8 mouse cellular contexts compared by ENCODE assay signal in the genomic region with DNA sequence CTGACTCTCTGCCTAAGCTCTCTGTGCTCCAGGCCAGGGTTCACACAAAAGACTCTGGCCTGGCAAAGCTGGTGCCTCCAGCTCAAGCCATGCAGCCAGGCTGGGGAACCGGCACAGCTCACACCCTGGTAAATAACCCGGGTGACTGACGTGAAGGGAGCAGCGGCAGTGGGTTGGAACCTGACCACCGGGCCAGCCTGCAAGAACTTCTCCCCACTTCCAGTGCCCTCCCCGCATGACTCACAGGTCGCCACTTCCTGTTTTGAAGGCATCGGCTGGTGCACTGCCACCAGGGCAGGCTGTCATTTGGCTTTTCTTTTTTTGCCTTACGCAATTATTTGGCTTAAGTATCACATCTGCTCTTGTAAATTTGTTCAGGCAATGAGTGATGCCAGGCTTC.
DNase-seq lines count a peak whose midpoint lies in the region; ATAC-seq and TF ChIP-seq lines count a peak whose summit lies in the region.

No protein-coding gene starts in this region.

- peak; percentile 27 to 67 for DNase-seq in adrenal gland, postnatal 4 days (ENCODE audit: low spot score in 2 of 2)
- peak; percentile 83 to 93 for DNase-seq in heart, adult 18-20 months
- peak; percentile 76 to 78 for DNase-seq in urinary bladder, postnatal 4 days (ENCODE audit: low spot score in 2 of 2)

- H3K4me1 ChIP-seq in forebrain, embryonic 13.5 days = peaks cover 26% of the 10 kb centered on the region
- H3K4me1 ChIP-seq in forebrain, embryonic 12.5 days = peaks cover 19% of the 10 kb centered on the region
- H3K4me1 ChIP-seq in kidney, embryonic 16.5 days (ENCODE audit: insufficient read depth, low read length) = peaks cover 29% of the 10 kb centered on the region
- peaks cover 16% of the 10 kb centered on the region for H3K4me1 ChIP-seq in liver, embryonic 16.5 days (ENCODE audit: control insufficient read depth, low read depth, low read length)
- H3K4me1 ChIP-seq in small intestine, adult 2 months (ENCODE audit: control insufficient read depth, insufficient read depth, insufficient read length, low read length) = peaks cover 23% of the 10 kb centered on the region

- H3K9me3 ChIP-seq in forebrain, embryonic 13.5 days (replicated peaks) = no peaks in the 10 kb centered on the region
- no peaks in the 10 kb centered on the region for H3K9me3 ChIP-seq in forebrain, embryonic 12.5 days
- no peaks in the 10 kb centered on the region for H3K9me3 ChIP-seq in kidney, embryonic 16.5 days (ENCODE audit: low read length)
- no peaks in the 10 kb centered on the region for H3K9me3 ChIP-seq in liver, embryonic 16.5 days (replicated peaks; ENCODE audit: control insufficient read depth, low read length)

- no peak for TF ChIP-seq POLR2A in small intestine, adult 2 months (IDR thresholded peaks at IDR 0.05; ENCODE audit: low read depth, low read length)

- H3K4me3 ChIP-seq in forebrain, embryonic 13.5 days = no peak overlapping the region
- H3K4me3 ChIP-seq in forebrain, embryonic 12.5 days (replicated peaks) = no peak overlapping the region
- H3K4me3 ChIP-seq in kidney, embryonic 16.5 days (ENCODE audit: low read length) = no peak overlapping the region
- H3K4me3 ChIP-seq in liver, embryonic 16.5 days (ENCODE audit: low read depth, low read length) = no peak overlapping the region
- no peak overlapping the region for H3K4me3 ChIP-seq in small intestine, adult 2 months (ENCODE audit: low read depth, low read length)

- no peak overlapping the region for H3K9ac ChIP-seq in forebrain, embryonic 13.5 days
- no peak overlapping the region for H3K9ac ChIP-seq in forebrain, embryonic 12.5 days
- peak overlapping the region; percentile 27 for H3K9ac ChIP-seq in kidney, embryonic 16.5 days (replicated peaks; ENCODE audit: low read length)
- no peak overlapping the region for H3K9ac ChIP-seq in liver, embryonic 16.5 days (ENCODE audit: low read depth, low read length)

- no peak for TF ChIP-seq CTCF in small intestine, adult 2 months (IDR thresholded peaks at IDR 0.05; ENCODE audit: extremely low read depth, insufficient read length, insufficient replicate concordance, low read depth, low read length)

- H3K36me3 ChIP-seq in forebrain, embryonic 13.5 days (ENCODE audit: poor library complexity, severe bottlenecking) = no peaks in the 10 kb centered on the region
- no peaks in the 10 kb centered on the region for H3K36me3 ChIP-seq in forebrain, embryonic 12.5 days (replicated peaks)
- no peaks in the 10 kb centered on the region for H3K36me3 ChIP-seq in kidney, embryonic 16.5 days (ENCODE audit: insufficient read depth, low read length)
- no peaks in the 10 kb centered on the region for H3K36me3 ChIP-seq in liver, embryonic 16.5 days (ENCODE audit: control insufficient read depth, insufficient read depth)
- no peaks in the 10 kb centered on the region for H3K36me3 ChIP-seq in small intestine, adult 2 months (ENCODE audit: control insufficient read depth, insufficient read depth, low read length)

- no peak overlapping the region for H3K27ac ChIP-seq in forebrain, embryonic 13.5 days
- H3K27ac ChIP-seq in forebrain, embryonic 12.5 days = no peak overlapping the region
- H3K27ac ChIP-seq in kidney, embryonic 16.5 days (ENCODE audit: low read length) = peak overlapping the region; percentile 71
- H3K27ac ChIP-seq in liver, embryonic 16.5 days (ENCODE audit: low read length) = peak overlapping the region; percentile 83
- H3K27ac ChIP-seq in small intestine, adult 2 months (ENCODE audit: insufficient read depth, low read depth, low read length) = peak overlapping the region; percentile 100

- no peak overlapping the region for H3K4me2 ChIP-seq in forebrain, embryonic 13.5 days
- H3K4me2 ChIP-seq in forebrain, embryonic 12.5 days = no peak overlapping the region
- H3K4me2 ChIP-seq in kidney, embryonic 16.5 days (replicated peaks; ENCODE audit: low read depth, low read length) = no peak overlapping the region
- H3K4me2 ChIP-seq in liver, embryonic 16.5 days (ENCODE audit: low read depth, low read length) = no peak overlapping the region

- WGBS in forebrain, embryonic 13.5 days = 79% methylated on average over 9 of the region's 9 CpGs
- WGBS in forebrain, embryonic 12.5 days = 65% methylated on average over 9 of the region's 9 CpGs
- WGBS in kidney, embryonic 16.5 days = 30% methylated on average over 9 of the region's 9 CpGs
- WGBS in liver, embryonic 16.5 days (ENCODE audit: insufficient replicate concordance) = 17% methylated on average over 9 of the region's 9 CpGs
- WGBS in small intestine, adult 2 months = 15% methylated on average over 9 of the region's 9 CpGs

- peak; percentile 14; the same call in 1 of the 2 replicates for ATAC-seq in forebrain, embryonic 13.5 days
- ATAC-seq in forebrain, embryonic 12.5 days (ENCODE audit: low FRiP score) = no peak
- ATAC-seq in kidney, embryonic 16.5 days (ENCODE audit: low FRiP score, low TSS enrichment) = peak; percentile 56
- peak; percentile 56 for ATAC-seq in liver, embryonic 16.5 days (ENCODE audit: low read depth)

- H3K27me3 ChIP-seq in forebrain, embryonic 13.5 days = no peaks in the 10 kb centered on the region
- no peaks in the 10 kb centered on the region for H3K27me3 ChIP-seq in forebrain, embryonic 12.5 days
- no peaks in the 10 kb centered on the region for H3K27me3 ChIP-seq in kidney, embryonic 16.5 days (ENCODE audit: insufficient read depth, low read length)
- H3K27me3 ChIP-seq in liver, embryonic 16.5 days (ENCODE audit: control insufficient read depth, insufficient read depth, low read depth, low read length) = no peaks in the 10 kb centered on the region
- H3K27me3 ChIP-seq in small intestine, adult 2 months (ENCODE audit: control insufficient read depth, insufficient read depth, low read length) = no peaks in the 10 kb centered on the region

Comparison
In these comparisons a context has a peak if more than half of its experiments do, and no peak if none do; other contexts are left out.
1. H3K27ac ChIP-seq: peak in kidney, embryonic 16.5 days (single experiment), liver, embryonic 16.5 days (single experiment) and small intestine, adult 2 months (single experiment); none in forebrain, embryonic 13.5 days (single experiment) and forebrain, embryonic 12.5 days (single experiment).
2. Peak in every context shown above with its lines, with median percentiles within 50 percentile points of each other: DNase-seq.